Mouse (Mus musculus): Measurements from ENCODE around the gene Zfp593.

Gene Zfp593

DNA sequence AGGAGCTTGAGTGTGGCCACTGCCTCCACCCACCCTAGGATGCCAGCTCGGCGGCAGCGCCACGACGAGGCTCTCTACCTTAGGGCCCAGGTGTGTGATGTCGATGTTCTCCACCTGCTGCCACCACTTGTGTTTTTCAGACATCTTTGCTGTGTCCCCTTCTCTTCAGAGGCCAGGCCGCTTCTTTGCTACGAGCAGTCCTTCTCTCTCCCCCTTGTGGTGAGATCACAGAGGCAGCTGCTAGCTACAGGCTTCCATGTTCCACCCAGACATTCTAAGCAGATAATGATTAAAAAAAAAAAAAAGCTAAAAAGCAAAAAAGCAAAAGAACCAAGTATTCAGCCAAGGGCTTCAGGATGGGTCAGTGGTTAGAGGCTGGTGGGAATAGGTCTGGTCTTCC, 18.2 kb downstream of the Zfp593 start, which contains the start of gene Catsper4:
Gene Catsper4 (minus strand): TSS at position 190 of the 400 bp plus-strand sequence.
- no peak for DNase-seq (ENCODE audit: low spot score)

DNA sequence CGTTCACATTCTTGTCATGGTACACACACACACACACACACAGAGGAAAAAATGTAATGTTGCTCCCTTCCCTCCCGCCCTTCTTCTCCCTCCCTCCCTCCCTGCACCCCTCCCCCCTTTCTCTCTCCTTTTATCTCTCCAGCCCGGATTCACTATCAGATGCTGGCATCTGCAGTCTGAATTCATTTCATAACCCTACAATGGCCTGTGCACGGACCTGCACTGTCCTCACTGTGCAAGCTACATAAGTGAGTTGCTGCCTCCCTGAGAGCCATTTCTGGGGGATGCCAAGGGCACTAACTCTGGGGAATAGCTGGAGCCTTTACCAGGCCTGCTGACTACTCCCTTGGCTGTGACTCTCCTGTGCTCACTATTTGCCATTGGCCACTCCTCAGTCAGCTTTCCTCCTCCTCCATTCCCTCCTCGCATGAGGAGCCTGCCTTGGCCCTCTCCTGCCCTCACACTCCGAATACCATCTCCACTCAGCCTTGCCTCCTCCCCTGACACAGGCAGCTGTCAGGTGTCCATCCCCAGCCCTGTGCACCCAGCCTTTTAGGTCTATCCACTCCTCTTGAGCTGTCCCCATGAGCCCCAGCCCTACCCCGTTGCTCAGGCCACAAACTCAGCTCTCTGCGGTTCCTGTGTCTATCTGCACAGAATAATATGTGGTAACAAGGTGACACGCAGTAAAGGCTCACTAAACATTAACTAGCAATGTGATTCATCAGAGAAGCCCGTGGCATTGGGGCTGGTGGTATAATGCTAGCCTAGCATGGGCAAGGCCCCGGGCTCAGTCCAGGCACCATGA, 22.4 kb downstream of the Zfp593 start:
- DNase-seq (ENCODE audit: low spot score): no peak

DNA sequence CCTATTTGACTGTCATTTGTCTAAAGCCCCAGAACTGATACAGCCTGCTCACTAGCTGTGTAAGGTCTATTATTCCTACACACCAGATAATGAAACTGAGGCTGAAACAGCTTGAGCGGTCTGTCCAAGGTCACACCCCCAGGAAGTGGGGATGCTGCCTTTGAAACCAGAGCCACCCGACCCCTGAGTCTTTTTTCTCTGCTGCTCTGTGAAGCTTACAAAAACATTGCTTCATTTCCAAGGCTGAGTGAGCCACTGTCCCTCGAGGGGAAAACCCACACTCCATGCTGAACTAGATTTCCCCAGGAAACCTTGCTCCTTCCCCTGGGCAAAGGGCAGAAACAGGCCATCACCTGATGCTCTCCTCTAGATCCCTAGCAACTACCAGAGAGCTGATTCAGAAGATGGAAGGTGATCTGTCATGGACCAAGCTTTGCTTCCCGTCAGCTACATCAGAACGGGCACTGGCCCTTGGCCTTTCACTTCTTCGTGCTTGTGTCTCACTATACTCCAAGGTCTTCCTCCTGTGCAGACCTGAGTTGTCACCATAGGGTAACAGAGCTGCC, 38.8 kb downstream of the Zfp593 start:
- DNase-seq (ENCODE audit: low spot score): no peak

DNA sequence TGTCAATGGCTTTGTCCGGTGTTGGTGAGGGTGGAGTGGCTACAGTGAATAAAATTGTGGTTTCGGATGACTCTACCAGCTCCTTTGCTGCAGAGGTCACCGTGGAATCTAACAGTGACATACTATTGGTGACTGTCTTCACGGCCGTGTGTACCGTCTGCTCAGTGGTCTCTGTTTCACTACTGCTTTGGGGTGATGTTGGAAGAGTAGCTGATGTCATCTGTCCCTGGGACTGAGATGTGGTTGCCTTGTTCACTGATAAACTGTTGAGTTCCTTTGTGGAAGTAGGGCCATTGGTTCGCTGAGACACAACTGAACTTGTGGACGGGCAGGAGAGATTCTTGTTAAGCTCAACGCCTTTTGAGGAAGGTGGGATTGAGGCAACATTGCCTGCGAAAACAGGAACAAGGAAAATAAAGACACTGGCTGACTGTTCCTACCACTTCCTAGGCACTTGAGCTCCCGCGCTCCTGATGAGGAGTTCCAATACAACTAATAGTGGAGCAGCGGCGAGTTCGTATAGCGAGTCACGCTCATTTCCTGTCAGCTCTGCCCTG, 42.0 kb downstream of the Zfp593 start:
- no peak for DNase-seq (ENCODE audit: low spot score)

DNA sequence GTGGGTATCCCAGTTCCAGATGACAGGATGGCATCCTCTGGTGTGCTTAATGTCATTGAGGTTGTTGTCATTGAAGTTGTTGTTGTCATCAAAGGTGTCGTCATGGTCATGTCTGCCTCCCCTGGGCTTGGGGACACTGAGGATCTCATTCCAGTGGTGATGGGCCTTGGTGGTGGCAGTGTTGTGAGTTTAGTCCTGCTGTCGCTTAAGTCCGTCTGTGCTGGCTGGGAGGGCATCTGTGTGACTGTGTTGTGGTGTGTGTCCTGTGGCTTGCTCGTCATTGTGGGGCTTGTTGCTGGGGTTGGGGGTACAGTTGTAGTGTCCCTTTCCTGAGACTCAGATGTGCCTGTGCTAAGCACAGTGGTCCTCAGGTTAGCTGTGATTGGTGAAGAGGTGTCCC, 42.5 kb downstream of the Zfp593 start, which contains the start of gene Gm7534:
Gene Gm7534 (minus strand): TSS at position 101 of the 400 bp plus-strand sequence.
- no peak for DNase-seq (ENCODE audit: low spot score)

DNA sequence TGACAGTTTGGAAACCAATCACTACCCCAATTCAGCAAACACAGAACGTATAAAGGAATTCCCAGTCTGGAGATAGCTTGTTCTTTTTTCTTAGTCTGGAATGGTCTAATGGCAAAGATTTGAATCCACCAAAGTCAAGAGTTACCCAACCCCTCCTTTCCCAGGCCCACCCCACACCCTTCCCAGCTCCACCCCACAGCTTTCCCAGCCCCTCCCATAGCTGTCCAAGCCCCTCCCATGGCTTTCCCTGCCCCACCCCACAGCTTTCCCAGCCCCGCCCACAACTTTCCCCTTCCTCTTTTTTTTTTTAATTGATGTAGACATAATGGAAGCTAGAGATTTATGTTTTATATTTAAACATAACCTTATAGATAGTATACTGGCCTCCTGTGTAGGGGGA, 46.0 kb downstream of the Zfp593 start:
- DNase-seq (ENCODE audit: low spot score): no peak
